Mouse (Mus musculus): ENCODE measurements at regions not wholly inside any gene's neighbourhood (a gene's known extent, or its start where the extent isn't known, plus 50 kb on each side); places are given as distances from the start of the nearest gene placed in this dataset.

- DNase-seq (ENCODE audit: low spot score in 2 of 2) = no peak
Measured at GRCm38 (mm10) chr12:90469754-90470153, 268.5 kb downstream of the Dio2 start.

DNA sequence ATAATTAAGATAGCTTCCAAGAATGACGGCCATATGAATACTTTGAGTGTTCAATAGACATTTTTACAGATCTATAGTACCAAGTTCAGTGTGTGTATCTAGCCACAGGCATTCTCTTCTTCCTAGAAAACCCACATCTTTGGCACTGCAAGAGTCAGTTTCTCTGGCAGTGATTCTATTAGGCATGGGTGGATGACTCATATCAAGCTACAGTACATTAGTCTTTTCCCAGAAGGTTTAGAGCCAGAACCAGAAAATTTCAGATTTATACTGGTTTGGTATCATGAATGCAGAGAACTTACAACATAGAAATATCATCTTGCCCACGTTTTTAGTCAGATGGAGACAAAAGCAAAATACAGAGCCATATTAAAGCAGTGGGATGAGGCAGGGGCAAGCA lies 278.1 kb downstream of the Dio2 start:
- DNase-seq (ENCODE audit: low spot score in 2 of 2) = no peak

DNA sequence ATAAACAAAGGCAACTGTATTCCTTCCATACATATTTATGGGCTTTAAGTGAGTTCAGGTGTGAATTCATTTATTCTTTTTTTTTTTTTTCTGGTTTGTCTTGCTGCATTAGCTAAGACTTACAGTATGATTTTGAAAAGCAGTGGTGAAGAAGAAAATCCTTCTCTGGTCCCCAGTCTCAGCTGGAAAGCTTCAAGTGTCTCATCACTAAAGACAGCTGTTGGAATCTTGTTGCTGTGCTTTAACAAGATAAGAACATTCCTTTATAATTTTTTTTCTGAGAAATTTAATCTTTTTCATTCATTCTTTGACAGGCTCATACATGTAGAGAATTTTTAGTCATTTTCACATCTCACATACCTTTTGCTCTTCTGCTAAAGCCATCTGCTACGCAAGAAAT lies 297.6 kb downstream of the Dio2 start:
- DNase-seq (ENCODE audit: low spot score in 2 of 2) = no peak

- peak; percentile 70 to 72 for DNase-seq (ENCODE audit: low spot score in 2 of 2)
Measured at GRCm38 (mm10) chr12:90425276-90426063, 312.8 kb downstream of the Dio2 start.

GRCm38 (mm10) chr12:90417590-90418221 lies 320.5 kb downstream of the Dio2 start:
- no peak for DNase-seq (ENCODE audit: low spot score in 2 of 2)

GRCm38 (mm10) chr12:90408716-90409115 lies 329.5 kb downstream of the Dio2 start:
- no peak for DNase-seq (ENCODE audit: low spot score in 2 of 2)

GRCm38 (mm10) chr12:90398564-90398963 lies 339.7 kb downstream of the Dio2 start:
- peak; percentile 10 to 25 for DNase-seq (ENCODE audit: low spot score in 2 of 2)

All from layer of hippocampus, postnatal 10 days (tissue).